Mouse (Mus musculus) E14TG2a.4 (cell line): ENCODE data around the gene Eno1.
A peak's percentile ranks its signal among the peaks of the same experiment; 100 is the strongest.

ENCODE experiments used
- H3K27me3 ChIP-seq: 2 replicates; pipeline ENCODE4 v1.6.1; 2014; ENCODE audit warnings: low read length, control low read depth; ENCODE audit not compliant: insufficient read depth
- H3K36me3 ChIP-seq: 2 replicates; pipeline ENCODE4 v1.6.1; 2014; ENCODE audit warnings: low read length, control low read depth; ENCODE audit not compliant: insufficient read depth
- H3K4me1 ChIP-seq: replicated peaks from 2 replicates; pipeline ENCODE4 v1.6.1; 2014; ENCODE audit warnings: low read depth, low read length, control low read depth
- H3K4me3 ChIP-seq: replicated peaks from 2 replicates; pipeline ENCODE4 v1.5.1; 2014; ENCODE audit warnings: mild to moderate bottlenecking, low read length
- H3K9me3 ChIP-seq: 2 replicates; pipeline ENCODE4 v1.6.1; 2014; ENCODE audit warnings: low read length, control low read depth
- CTCF ChIP-seq: conservative IDR thresholded peaks from 2 replicates; pipeline ENCODE4 v1.5.1; 2014; ENCODE audit warnings: low read length
- NANOG ChIP-seq: IDR thresholded peaks from 2 replicates; pipeline ENCODE4 v1.6.1; 2014; ENCODE audit warnings: borderline replicate concordance, low read length, mixed read lengths
- POU5F1 ChIP-seq: IDR thresholded peaks from 2 replicates; pipeline ENCODE4 v1.6.1; 2014; ENCODE audit warnings: low read length, borderline replicate concordance

Gene Eno1

GRCm38 (mm10) chr4:150221017-150221640 is 15.4 kb upstream of the Eno1 start:
- Histone ChIP-seq H3K36me3 (no peaks in the 10 kb centered on the region), H3K4me3 (peak overlapping the region; percentile 74), H3K4me1 (peaks cover 34% of the 10 kb centered on the region), H3K9me3 (no peaks in the 10 kb centered on the region), H3K27me3 (no peaks in the 10 kb centered on the region)
- TF ChIP-seq POU5F1 (no peak), NANOG (no peak), CTCF (no peak)

DNA sequence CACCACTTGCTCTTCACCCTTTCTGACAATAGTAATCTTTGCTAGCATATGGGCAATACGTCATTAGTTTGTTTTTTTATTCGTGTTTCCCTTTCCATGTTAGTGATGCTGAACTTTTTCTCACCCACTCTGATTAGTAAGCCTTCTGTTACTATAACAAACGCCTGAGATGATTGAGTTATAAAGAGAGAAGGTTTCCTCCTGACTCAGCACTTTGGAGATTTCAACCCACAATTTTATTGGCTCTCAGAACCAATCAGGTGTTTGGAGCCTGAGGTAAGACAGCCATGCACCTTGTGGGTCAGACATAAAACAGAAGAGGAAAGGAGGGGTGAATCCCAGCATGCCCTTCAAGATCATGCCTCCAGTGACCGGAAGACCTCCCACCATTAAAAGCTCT is 12.7 kb upstream of the Eno1 start:
- Histone ChIP-seq H3K36me3 (no peaks in the 10 kb centered on the region), H3K27me3 (no peaks in the 10 kb centered on the region), H3K4me1 (peaks cover 40% of the 10 kb centered on the region), H3K9me3 (no peaks in the 10 kb centered on the region), H3K4me3 (no peak overlapping the region)
- TF ChIP-seq NANOG (no peak), POU5F1 (no peak)

- H3K36me3 ChIP-seq = no peaks in the 10 kb centered on the region
- H3K4me1 ChIP-seq = peaks cover 39% of the 10 kb centered on the region
- H3K27me3 ChIP-seq = no peaks in the 10 kb centered on the region
- H3K9me3 ChIP-seq = no peaks in the 10 kb centered on the region
- H3K4me3 ChIP-seq = no peak overlapping the region
- no peak for TF ChIP-seq CTCF
- no peak for TF ChIP-seq POU5F1
- no peak for TF ChIP-seq NANOG
These were observed 10.8 kb upstream of the Eno1 start for GRCm38 (mm10) chr4:150225700-150226099.

DNA sequence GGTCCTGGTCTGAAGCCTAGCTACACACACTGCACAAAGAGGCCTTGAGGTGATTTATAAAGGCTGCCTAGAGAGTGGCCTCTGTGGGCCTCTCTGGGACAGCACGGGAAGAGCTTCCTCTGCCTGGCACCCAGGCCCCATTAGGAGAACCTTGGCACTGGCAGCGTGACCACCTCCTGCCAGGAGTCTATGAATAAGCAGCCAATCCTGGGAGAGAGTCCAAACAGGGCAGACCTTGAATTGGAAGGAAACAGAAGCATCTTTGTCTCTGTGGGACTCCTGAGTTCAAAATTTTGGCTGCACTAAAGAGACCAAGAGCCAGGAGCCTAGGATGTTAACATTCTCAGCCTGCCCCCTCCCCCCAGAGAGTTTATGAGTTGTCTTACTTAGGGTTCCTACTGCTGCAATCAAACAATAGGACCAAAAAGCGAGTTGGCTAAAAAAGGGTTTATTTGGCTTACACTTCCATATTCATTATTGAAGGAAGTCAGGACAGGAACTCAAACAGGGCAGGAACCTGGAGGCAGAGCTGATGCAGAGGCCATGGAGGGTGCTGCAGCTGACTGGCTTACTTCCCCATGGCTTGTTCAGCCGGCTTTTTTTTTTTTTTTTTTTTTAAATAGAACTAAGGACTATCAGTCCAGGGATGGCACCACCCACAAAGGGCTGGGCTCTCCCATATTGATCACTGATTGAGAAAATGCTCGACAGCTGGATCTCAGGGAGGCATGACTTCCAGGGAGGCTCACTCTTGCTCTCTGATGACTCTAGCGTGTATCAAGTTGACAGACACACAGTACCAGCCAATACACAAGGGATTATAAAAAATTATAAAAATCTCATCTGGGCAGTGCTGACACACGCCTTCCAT is 9.5 kb upstream of the Eno1 start:
- Histone ChIP-seq H3K27me3 (no peaks in the 10 kb centered on the region; the same call in 1 of the 2 replicates), H3K9me3 (no peaks in the 10 kb centered on the region), H3K36me3 (no peaks in the 10 kb centered on the region), H3K4me1 (peaks cover 42% of the 10 kb centered on the region), H3K4me3 (no peak overlapping the region)
- TF ChIP-seq NANOG = no peak
- no peak for TF ChIP-seq POU5F1
- TF ChIP-seq CTCF = no peak

GRCm38 (mm10) chr4:150228581-150229348 is 7.8 kb upstream of the Eno1 start:
- peaks cover 52% of the 10 kb centered on the region for H3K4me1 ChIP-seq

GRCm38 (mm10) chr4:150229747-150230390 is 6.7 kb upstream of the Eno1 start:
- Histone ChIP-seq H3K36me3 (no peaks in the 10 kb centered on the region), H3K9me3 (no peaks in the 10 kb centered on the region), H3K27me3 (no peaks in the 10 kb centered on the region; the same call in 1 of the 2 replicates), H3K4me1 (peaks cover 57% of the 10 kb centered on the region), H3K4me3 (no peak overlapping the region)
- TF ChIP-seq CTCF (no peak), NANOG (no peak), POU5F1 (no peak)

More at GRCm38 (mm10) chr4:150228581-150229348, 7.8 kb upstream of the Eno1 start:
- Histone ChIP-seq H3K27me3 (no peaks in the 10 kb centered on the region; the same call in 1 of the 2 replicates), H3K9me3 (no peaks in the 10 kb centered on the region), H3K4me3 (no peak overlapping the region), H3K36me3 (no peaks in the 10 kb centered on the region)
- TF ChIP-seq CTCF (no peak), POU5F1 (no peak), NANOG (no peak)

DNA sequence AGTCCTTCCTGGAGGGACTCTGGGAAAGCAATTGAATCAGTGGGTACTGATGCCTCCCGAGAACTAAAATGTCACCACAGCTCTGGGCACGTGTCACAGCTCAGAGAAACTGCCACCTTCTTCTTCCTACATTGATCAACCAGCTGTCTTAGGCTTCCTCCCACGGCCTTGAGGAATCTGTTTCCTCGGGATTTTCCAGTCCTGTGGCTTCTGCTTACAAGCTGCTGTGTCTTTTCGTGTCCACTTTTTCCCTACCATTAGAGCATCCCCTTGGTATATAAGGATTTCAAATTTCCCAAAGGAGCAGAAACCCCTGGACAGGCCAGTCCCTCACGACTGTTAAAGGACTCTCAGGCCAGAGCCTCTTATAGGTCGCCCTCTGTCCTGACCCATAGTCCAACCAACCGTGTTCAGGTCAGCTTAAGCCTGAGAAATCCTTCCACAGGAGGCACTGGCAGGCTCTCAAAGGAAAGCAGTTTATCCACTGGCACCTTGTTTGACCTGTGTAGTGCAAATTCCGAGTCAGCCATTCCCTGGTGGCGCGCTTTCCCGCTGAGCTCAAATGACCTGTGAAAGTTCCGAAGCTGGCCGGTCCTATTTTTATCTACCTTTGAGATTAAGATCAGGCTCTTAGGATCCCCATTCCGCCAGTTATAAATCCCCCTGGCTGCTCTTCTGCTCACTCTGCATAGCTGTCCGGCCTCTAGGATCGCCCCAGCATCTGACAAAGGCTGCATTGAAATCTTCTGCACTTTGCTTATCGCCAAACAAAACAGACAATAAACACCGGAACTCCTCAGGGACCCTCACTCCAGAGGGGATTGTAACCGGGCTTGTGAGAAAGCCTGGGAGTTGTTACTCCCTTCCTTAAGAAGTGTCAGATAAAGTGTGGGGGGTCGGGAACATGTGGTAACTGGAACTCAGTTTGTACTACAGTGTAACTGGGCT is 5.8 kb upstream of the Eno1 start:
- H3K9me3 ChIP-seq = no peaks in the 10 kb centered on the region
- H3K27me3 ChIP-seq = no peaks in the 10 kb centered on the region; the same call in 1 of the 2 replicates
- no peaks in the 10 kb centered on the region for H3K36me3 ChIP-seq
- peaks cover 66% of the 10 kb centered on the region for H3K4me1 ChIP-seq
- H3K4me3 ChIP-seq = peak overlapping the region; percentile 43
- no peak for TF ChIP-seq CTCF
- TF ChIP-seq NANOG = peak; percentile 27; the same call in 1 of the 2 replicates
